Mouse (Mus musculus) thymus, postnatal 14 days (tissue): ENCODE results near the gene Tmtc2.

Experiments
- DNase-seq: peaks from one replicate; pipeline ENCODE4 v3.0.0; 2021

Tmtc2 gene

DNA sequence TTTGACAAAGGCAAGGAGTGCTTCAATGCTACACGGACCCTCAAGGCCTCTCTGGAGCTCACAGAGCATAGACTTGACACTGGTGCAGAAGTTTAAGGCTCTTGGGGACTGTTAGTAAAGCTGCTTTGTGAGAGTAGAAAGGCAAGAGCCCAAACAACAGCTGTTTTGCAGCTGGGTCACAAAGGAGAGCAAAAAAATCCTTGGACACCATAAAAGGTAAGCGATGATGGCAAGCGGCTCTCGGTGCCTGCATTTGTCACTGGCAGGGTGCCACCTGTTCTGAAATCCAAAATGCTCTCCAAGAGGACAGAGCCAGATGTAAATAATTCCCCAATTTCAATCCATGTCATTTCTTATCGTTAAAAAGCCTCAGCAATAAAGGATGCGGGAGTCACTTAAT lies 290.1 kb downstream of the Tmtc2 start:
- DNase-seq = no peak

DNA sequence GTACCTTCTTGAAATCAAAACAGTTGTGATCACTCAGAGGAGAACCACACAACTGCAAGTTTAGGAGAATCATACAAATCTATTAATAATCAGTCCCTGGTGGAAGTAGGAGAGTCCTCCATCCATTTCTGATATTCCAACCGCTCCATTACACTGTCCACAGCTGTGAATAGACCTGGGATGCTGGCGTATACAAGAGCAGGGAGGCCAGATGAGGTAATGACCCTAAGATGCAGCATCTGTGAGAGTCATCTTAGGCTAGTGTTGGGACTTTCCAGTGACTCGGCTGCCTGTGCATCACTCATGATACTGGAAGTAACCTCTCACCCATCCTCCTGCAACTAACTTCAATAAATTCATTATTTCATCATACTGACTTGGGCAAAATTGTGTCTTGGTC lies 293.3 kb downstream of the Tmtc2 start:
- DNase-seq = no peak

DNA sequence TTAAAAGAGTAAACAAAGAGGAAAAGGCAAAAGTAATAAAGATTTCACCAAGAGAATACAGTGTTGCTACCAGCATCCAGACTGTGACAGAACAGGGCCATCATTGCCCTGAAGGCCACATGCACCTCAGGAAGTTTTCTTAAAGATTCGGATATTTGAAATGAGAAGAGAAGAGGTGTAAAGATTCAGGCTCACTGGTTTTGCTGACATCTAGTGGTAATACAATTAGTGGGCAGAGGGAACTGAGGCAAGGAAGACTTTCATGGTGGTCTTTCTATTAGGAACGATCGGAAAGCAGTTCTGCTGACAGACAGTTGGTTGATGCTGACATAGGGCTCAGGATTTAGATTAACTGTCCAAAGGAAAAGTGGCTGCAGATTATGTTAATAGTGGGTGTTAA lies 314.2 kb downstream of the Tmtc2 start:
- DNase-seq = no peak

DNA sequence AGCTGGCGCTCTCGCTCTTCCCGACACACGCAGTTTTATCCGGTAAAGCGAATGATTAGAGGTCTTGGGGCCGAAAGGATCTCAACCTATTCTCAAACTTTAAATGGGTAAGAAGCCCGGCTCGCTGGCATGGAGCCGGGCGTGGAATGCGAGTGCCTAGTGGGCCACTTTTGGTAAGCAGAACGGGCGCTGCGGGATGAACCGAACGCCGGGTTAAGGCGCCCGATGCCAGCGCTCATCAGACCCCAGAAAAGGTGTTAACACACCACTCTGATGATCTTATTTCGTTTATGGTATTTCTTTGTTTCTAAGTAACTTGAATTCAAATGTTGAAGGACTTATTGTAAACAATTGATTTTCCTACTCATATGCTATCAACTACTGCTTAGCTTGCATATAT lies 336.0 kb downstream of the Tmtc2 start:
- DNase-seq = peak; percentile 39

DNA sequence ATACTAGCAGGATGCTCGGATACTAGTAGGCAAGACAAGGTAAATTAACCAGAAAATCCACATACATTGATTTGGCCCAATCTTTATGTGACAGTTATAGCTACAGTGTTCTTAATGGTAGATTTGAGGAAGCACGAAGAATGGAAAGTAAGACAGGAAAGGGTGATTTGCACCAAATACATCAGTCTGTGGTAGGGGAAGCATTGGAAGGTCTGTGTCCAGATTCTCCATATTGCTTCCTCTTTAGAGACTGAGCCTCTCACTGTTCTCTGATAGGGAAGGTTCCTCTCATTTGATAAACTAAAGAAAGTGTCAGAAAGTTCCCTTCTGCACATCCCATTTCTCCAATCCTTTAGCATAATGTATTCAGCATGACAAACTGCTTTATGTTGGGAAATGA lies 341.4 kb downstream of the Tmtc2 start:
- no peak for DNase-seq

DNA sequence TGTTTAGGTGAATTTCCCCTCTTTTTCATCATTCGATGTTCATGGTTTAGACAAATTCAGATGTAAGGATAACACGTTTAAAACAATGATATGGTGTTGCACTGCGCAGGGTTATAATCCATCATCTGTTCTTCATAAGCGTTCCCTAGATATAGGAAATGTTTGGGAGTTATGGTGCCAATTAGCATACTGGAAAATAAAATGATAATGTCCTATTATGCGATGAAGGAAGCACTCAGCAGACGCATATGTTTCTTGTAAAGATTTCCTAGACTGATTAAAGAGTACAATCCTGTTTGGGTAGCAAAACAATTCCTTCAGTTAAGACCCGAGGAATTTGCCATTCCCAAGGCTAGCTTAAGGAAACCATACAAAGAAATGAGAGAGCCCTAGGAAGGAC lies 343.8 kb downstream of the Tmtc2 start:
- DNase-seq = no peak

DNA sequence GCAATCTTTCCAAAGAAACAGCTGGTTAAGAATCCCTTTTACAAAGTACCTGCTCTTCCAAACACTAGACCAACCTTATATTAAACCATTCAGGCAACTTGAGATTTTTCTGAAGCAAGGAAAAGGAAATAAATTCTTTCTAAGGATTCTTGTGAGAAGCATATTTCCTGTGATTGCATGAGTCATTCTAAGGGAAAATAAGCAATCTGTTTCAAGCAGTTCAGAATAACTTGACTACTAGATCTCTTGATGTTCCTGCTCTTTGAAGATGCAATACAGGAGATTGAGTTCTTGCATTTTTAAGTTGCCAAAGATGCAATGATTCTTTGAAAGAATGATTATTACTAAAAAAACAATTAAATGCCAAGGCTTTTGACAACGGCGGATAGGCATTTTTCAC lies 345.6 kb downstream of the Tmtc2 start:
- DNase-seq = no peak

DNA sequence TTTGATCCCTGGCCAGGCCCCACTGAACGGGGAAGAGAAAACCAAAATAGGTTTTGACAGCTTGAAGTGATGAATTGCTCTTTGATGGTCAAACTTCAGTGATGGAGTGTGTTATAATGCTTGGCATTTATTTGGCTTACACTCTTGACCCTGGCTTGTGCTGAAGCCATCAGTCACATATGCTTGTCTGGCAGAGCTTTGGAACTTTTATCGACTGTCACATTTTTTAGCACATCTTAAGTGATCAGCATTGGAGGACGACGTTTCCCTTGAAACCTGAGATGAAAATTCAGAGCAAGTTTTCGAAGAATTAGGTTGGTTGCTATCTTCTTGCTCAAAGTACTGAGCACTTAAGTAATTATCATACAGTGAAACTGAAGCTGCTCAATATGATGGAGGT lies 346.6 kb downstream of the Tmtc2 start:
- no peak for DNase-seq

DNA sequence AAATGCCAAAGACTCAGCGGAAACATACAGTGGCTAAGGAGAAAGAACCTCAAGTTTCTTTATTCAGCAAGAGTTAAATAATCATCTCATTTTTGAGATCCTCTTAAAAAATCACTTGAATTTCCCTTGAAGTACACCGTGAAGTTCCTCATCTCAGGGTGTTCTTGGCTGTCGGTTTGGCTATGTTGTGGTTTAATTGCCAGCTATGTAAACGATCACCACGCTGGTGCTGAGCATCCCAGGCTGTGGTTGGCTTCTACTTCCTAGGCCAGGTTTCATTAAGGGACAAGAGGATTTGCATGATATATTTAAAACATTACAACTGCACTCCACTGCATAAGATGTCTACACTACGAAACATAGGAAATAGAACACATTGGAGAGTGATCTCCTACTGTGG lies 348.5 kb downstream of the Tmtc2 start:
- no peak for DNase-seq

DNA sequence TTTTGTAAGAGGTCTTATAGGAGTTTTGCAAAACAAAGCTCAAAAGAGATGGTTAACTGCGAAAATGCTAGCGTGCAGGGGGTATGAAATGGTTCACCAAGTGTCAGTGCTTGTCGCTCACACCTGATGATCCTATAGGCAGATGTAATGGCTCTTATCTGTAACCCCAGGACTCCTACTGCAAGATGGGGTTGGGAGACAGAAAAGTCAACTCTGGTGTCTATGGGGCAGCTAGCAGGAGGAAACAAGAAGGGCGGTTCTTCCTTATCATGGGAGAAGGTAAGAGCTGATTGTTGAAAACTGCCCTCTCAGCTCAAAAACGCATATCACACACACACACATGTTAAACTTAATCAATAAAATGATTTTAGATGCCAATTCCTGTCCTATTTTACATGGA lies 351.3 kb downstream of the Tmtc2 start:
- no peak for DNase-seq

DNA sequence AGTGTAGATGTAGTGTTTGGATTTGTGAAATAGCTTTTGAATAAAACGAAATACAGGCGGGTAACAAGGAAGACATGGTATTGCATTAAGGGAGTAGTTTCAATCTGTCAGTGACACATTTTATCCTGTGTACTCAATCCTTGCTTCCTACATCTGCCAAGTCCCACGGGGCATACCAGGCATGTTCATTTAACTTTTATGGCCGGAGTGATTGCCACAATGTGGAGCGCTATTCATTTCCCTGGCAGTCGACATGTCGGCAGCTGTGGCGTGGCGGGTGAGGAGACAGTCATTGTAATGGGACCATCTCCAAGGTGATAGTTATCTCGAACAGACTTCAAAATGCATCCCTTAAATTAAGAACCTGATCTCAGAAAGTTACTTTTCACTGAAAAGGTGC lies 372.8 kb downstream of the Tmtc2 start:
- DNase-seq = no peak

DNA sequence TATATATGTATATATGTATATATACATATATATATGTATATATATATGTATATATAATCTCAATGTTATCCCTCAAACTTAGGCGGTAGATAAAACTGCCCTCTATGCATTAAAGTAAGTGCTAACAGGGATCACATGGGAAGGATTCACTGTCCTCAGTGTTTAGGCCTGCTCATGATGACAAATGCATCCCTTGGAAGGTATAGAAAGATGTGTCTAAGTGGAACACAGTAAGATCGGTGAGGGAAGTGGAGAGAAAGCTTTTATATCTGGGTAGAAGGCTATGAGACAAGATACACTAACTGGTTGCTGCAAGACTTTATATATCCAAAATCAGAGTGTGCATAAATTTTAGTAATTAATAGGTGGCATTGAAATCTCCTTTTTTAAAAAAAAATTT lies 373.6 kb downstream of the Tmtc2 start:
- no peak for DNase-seq

DNA sequence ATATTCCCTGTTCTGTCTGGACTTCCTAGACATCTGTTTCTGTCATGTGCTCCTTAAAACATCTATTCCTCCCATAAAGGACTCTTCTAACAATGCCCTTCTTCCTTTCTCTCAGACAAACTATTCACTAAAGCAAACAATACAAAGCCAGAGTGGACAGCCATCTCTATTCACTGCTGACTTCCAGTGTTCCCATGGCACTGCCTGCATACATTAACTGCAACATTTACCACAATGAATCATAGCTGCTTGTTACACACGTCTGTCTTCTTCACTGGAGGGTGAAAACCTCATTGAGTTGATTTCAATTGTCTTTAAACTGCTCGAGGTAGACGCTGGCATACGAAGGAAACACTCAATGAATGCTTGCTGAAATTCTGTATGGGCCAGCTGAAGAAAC lies 374.2 kb downstream of the Tmtc2 start:
- no peak for DNase-seq

DNA sequence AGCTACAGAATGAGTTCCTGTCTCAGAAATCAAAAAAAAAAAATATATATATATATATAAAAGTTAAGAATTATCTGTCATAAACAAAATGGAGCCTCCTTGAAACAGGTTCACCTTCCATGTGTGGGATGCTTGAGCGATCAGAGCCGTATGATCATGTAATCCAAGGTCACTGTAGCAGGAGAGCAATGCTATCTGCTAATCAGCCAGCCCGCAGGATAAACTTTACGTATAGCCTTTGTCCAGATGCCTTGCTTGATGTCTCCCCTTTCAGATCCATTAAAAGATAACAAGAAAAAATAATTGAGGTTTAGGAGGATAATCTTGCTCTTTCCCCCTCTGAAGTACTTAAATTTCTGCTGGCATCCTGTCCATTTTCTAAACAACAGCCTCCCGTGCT lies 374.7 kb downstream of the Tmtc2 start:
- no peak for DNase-seq

DNA sequence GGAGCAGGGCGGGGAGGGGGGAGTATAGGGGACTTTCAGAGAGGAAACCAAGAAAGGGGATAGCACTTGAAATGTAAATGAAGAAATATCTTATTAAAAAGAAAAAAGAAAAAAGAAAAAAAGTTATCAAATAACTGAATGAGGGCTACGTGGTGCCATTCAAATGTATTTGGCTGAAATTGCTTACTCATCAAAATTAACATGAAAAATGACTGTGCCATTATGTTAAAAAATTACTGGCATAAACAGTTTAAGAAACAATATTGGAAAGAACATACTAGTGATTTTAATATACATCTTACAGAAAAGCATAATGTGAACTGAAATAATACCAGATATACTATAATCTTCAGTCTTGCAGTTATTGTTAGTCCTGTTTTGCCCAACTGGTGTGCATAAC lies 378.9 kb downstream of the Tmtc2 start:
- DNase-seq = no peak

DNA sequence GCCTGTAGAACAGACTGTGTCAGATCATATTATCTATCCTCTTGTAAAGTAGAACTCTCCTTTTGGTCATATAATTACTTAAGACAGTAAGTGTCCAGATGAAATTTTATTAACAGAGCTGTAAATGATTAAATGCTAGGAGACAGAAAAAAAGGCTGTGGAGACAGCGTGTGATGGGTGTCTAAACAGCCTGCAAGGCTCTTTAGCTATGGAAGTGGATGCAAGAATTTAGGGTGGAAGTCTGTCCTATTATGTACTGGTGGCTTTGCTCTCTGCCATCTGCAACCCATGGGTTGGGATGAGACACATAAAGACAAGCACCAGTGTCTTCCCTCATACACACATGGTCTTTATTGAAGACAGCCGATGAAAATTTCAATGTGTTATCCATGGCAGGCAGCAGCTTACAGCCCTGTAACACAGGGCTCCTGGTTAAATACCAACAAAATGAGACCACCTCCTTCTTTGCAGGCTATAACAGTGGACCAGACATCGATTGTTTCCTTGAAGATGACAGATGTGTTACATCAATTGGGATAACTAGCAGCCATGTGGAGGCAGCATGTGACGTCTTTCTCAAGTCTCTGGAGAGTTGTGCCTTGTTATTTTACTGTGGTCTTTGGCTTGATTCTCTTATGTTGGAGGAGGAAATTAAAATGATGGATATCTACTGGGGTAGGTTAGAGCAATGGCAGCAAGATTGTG lies 380.3 kb downstream of the Tmtc2 start:
- no peak for DNase-seq

DNA sequence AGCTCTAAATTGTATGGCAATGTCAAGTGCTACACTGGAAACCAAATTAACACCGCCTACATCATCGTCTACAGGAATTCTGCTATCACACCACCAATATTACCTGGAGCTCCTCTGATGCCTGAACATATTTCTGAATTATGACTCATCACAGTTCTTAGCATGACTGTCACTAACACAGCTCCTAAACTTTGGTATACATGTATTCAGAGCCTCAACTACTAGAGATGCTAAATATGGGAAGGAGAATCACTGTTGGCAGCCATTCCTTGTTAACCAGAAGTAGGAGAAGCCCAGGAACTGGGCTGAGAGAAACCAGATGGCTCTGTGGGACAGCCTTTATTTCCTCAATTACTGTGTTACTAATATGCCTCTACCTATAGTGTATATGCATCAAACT lies 382.2 kb downstream of the Tmtc2 start:
- DNase-seq = no peak

DNA sequence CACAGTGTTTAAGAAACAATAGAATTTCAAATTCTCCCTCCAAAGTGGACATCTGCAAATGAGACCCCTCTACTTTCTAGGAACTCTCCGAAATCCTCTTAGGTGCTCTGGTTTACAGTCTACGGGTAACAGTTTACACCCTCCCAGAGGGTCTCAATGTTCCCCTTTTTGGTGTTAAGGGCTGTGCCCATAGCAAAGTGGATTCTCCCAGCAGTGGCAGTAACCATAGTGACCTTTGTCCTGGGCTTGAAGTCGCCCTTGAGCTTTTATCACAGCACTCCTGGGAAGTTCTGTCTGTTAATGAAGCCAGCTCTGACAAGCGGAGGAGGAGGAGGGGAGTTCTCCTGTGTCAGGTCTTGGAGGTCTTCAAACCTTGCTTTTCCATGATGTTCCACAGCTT lies 384.5 kb downstream of the Tmtc2 start:
- no peak for DNase-seq

DNA sequence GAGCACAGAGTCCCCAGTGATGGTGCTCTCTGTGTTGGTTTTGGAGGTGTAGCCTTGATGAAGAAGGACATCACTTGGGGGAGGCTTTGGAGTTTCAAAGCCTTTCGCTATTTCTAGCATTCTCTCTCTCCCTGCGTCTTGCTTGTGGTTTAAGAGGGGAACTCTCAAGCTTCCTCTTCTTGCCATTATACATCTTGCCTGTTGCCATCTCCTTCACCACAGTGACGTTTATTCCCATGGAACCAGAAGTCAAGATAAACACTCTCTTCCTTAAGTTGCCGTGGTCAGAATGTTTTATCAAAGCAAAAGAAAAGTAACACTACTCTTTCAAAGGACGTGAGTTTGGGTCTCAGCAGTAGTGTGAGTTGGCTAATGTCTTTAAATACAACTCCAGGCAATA lies 387.6 kb downstream of the Tmtc2 start:
- DNase-seq = no peak

DNA sequence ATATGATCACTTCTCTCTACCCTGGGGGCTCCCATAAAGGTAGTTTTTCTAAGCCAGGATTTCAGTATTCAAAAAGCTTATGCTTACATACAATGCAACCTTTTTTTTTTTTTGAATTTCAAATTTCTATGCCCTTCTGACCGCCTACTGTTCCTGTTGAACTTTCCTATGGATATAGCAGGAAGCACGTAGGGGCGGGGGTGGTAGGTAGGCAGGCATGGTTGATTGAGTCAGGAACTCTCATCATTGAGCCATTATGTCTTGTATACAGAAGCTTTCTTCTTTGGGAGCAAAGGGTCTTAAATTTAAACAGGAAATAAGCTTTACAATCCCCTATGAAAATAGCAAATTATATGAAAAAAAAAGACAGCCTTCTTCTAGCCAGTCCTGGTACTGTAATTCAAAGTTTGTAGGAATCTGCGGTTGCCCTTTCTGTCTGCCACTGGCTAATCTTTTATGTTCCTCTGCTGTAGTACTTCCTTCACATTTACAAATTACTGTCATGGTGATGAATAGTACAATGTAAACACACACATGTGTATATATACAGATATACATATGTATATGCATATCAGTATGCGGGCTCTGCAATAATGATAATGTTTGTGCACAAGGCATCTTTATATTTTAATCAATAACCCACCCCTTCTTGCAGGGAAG lies 405.7 kb downstream of the Tmtc2 start:
- no peak for DNase-seq

DNA sequence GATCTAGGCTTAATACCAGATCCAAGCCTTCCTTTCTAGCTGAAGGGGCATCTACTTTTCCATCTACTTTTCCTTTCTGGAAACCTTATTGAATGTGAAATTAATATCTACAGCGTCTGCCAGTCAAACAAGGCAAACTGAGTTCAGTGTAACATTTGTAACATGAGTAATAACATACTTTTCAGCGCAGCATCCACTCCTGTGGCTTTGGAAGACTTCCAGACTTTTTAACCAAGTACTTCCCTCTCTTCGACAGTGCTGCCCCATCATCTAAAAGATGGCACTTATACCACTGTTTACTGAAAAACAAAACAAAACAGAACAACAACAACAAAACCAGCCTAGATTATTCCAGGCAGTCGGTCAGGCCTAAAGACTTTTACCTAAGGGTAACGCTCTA lies 409.0 kb downstream of the Tmtc2 start:
- no peak for DNase-seq

DNA sequence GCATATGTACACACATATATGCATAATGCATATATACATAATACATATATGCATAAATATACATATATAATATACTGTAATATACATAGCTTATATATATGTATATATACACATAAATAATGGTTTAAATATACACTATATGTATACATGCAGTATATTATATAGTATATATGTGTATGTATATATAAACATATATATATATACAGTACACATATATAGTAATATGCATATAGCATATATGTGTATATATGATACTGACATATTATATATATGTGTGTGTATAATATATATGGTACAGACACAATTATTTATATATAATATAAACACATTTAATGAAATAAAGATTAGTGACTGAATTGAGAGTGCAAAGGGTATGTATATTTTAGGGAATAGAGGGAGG lies 420.5 kb downstream of the Tmtc2 start:
- DNase-seq = no peak

DNA sequence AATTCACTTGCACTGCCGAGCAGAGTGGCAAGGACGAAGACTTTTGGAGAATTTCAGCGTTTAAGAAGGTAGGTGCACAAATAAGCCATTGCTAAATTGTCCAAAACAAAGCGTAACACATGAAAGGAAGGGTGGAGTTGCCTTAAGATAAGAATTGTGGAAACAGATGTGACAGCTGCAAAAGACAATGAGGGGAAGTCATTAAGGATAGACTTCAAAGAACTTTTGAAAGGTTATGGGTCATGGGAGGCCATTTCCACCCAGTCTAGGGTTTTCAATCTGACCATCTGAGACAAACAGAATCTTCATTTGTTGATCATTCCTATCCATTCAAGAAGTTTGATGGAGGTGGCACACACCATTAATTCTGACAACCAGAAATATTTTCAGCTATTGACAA lies 429.9 kb downstream of the Tmtc2 start:
- no peak for DNase-seq

DNA sequence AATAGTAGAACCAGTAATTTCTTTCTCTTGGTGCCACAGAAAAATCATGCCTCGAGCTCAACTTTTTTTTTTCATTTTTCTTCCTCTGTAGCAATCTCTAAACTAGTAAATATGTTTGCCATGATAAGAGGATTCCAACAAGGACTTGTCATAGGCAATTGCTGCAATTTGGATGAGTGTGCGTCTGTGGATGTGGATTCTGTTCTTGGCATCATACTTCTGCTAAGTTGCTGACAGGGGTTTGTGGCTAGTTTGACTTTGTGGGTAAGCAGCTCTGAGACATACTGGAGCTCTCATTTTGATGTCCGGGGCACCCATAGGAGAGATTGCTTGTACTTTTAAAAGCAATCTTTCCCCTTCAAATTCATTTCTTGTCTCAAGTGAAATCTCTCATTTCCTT lies 432.1 kb downstream of the Tmtc2 start:
- DNase-seq = no peak
